Mouse (Mus musculus) frontal cortex, postnatal 10 days (tissue): Measurements from ENCODE around the gene Tfap2d.

Experiments
- DNase-seq, 2 experiments: peaks; one replicate each; pipeline ENCODE4 v3.0.0; 2022; ENCODE audit warnings: low spot score in 2 of 2, mixed read lengths in 1 of 2

Gene Tfap2d

DNA sequence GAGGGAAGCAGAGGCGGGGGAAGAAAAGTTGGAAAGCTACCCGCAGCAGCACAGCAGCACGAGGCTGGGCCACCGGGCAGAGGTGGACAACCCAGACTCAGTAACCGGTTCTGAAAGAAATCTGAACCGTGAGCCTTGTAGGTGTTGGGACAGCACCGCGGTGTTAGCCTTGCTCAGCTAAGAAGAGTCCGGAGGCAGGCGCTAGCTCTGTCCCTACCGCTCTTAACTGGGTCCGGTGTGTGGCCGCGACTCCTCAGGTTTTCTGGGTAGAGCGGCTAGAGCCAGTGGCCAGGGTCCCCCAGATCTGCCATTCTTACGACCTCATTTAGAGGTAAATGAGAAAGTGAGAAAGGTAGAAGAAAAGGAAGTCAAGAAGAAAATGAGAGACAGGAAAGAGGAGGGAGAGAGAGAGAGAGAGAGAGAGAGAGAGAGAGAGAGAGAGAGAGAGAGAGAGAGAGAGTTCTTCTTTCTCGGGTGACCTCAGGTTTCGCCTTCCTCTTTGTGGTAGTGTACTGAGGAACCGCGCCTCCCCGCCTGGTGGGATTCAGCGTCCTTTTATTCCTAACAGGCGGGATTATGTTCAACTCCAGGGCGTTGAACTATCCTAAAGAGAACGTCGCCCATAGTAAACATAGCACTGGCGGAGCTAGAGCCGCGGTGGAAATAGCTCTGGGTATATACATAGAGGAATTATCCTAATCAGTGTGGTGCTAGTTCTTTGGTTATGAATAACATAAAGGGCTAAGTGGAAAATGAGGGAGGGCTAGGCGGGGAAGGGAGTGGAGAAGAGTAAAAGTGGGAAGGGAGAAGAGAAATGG is 107.6 kb downstream of the Tfap2d start:
- DNase-seq: no peak

- no peak for DNase-seq
Measured at GRCm38 (mm10) chr1:19211033-19211405, 108.2 kb downstream of the Tfap2d start.

DNA sequence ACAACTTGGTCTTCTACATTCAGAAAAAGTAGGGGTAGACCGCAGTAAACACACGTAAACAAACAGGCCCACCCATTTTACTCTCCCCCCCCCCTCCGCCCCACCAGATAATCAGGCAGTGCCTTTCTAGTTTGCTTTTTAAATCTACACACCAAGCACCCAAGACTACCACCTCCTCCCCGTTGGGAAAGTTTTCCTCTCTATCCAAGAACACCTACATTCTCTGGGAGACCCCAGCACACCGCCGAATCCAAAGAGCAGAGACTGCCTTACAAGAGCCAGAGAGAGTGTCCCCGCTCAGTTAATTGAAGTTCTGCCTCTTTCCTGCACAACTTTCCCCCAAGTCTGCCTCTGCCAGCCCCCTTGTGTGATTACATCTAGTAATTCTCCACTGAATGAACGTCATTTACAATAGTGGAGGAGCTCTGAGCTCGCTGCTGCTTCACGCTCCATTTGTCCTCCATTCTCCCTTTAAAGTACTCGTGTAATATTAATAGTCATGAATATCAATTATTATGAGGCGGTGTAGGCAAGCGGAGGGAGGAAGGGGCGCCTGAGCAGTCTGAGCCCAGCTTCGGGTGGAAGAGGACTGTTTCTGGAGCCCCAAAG is 108.8 kb downstream of the Tfap2d start:
- DNase-seq: no peak

DNA sequence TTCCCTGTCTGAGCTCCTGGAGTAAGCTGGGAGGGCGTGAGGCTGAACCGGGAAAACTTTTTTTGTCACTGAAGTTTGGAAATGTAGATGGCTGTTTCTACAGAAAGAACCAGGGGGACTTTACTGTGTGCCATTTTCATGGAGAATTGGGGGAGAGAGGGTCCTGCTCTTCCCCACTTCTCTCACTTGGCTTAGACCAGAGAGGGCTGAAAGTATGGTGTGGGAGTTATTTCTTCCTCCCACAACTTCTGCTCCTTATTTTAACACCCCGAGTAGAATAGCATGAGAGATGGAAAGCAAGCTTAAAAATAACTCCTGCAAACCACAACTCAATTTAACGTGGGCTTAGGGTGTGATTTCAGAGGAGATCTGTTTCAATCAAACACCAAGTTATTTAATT is 109.9 kb downstream of the Tfap2d start:
- no peak for DNase-seq

DNA sequence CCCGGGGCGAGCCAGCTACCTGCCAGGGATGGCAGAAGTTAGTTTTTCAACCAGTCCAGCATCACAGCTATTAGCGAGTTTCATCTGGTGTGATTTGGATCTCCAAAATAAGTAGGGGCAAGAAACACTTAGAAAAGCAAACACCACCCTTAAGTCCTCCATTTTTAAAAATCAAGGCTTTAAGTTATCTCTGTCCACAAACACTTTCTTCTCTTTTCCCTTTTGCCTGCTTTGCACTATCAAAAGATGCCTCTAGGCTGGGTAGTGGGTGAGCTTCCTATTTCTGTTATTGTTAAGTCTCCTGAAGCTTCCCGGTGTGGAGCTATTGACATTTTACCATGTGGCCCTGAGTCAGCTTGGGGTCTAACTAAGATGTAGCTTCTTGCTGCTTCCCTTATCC is 110.3 kb downstream of the Tfap2d start:
- DNase-seq: no peak

DNA sequence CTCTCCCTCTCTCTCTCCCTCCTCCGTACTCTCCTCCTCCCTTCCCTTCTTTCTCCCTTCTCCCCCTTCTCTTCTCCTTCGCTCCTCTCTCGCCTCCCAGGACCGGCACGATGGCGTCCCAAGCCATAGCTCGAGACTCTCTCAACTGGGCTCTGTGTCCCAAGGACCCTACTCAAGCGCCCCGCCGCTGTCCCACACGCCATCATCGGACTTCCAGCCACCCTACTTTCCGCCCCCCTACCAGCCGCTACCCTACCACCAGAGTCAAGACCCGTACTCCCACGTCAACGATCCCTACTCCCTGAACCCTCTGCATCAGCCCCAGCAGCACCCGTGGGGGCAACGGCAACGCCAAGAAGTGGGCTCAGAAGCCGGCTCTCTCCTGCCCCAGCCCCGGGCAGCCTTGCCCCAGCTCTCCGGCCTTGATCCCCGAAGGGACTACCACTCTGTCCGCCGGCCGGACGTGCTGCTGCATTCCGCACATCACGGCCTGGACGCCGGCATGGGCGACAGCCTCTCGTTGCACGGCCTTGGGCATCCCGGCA is 111.1 kb downstream of the Tfap2d start:
- no peak for DNase-seq
